Mouse (Mus musculus) inflammation-experienced regulatory T-cells, adult 16 weeks (primary cell): ENCODE data around the gene Gm5724. TPM values are rescaled to one million over a fixed set of nuclear protein-coding genes. Genes with fewer than 3 reads are reported as not detected.

ENCODE experiments used
- polyA plus RNA-seq: library from polyadenylated mRNA; unstranded; fragments of 100-300 nt; shearing (Covaris generic); gene quantifications from one replicate; pipeline ENCODE4 v1.2.1, GENCODE M21; 2017

Gm5724 gene
- polyA plus RNA-seq: not detected

GRCm38 (mm10) chr6:141773710-141774109 is at the start of gene Gm5724:
Gene Gm5724, minus strand, starts transcription at chr6:141773810.

Other genes with a start within 250 kb of the Gm5724 start
- gene Slco1c1, start 249.4 kb downstream of the Gm5724 start, polyA plus RNA-seq: not detected
- not detected for gene Slco1b2, start 144.3 kb downstream of the Gm5724 start, polyA plus RNA-seq
- not detected for gene Slco1a4, start 82.4 kb upstream of the Gm5724 start, polyA plus RNA-seq
- not detected for gene Slco1a1, start 173.2 kb upstream of the Gm5724 start, polyA plus RNA-seq
- not detected for gene Gm6614, start 237.6 kb upstream of the Gm5724 start, polyA plus RNA-seq